Mouse (Mus musculus) intestine, embryonic 14.5 days (tissue): ENCODE measurements around the gene Chrnd. TPM values are rescaled to one million over a fixed set of nuclear protein-coding genes. Genes with fewer than 3 reads are reported as not detected.

Experiments
- ATAC-seq: fragments of 200-750 bp; cut with Nextera tagmentation; replicated peaks from 2 replicates; pipeline ENCODE4 v1.8.0; 2017; ENCODE audit warnings: low read depth, moderate number of reproducible peaks, moderate TSS enrichment, moderate library complexity; ENCODE audit not compliant: low FRiP score, low TSS enrichment
- DNase-seq: peaks from one replicate; pipeline ENCODE4 v3.0.0-alpha.2; 2018; ENCODE audit warnings: low spot score
- H3K27ac ChIP-seq: fragments of 300-500 bp; sonication (generic); 2 replicates; pipeline ENCODE4 v1.5.1; 2014; ENCODE audit warnings: low read depth, mild to moderate bottlenecking, control low read depth
- H3K27me3 ChIP-seq: fragments of 300-500 bp; sonication (generic); replicated peaks from 2 replicates; pipeline ENCODE4 v1.6.1; 2014; ENCODE audit warnings: low read length, control low read depth; ENCODE audit not compliant: control insufficient read depth, insufficient read depth
- H3K36me3 ChIP-seq: fragments of 300-500 bp; sonication (generic); 2 replicates; pipeline ENCODE4 v1.6.1; 2014; ENCODE audit warnings: low read length, control low read depth; ENCODE audit not compliant: control insufficient read depth, insufficient read depth
- H3K4me1 ChIP-seq: fragments of 300-500 bp; sonication (generic); replicated peaks from 2 replicates; pipeline ENCODE4 v1.6.1; 2014; ENCODE audit warnings: low read length, control low read depth, mixed read lengths; ENCODE audit not compliant: control insufficient read depth, insufficient read depth
- H3K4me2 ChIP-seq: fragments of 300-500 bp; sonication (generic); 2 replicates; pipeline ENCODE4 v1.6.1; 2014; ENCODE audit warnings: low read length
- H3K4me3 ChIP-seq: fragments of 300-500 bp; sonication (generic); 2 replicates; pipeline ENCODE4 v1.5.1; 2014; ENCODE audit warnings: low read depth, low read length, control low read depth, mixed read lengths
- H3K9ac ChIP-seq: fragments of 300-500 bp; sonication (generic); 2 replicates; pipeline ENCODE4 v1.6.1; 2014; ENCODE audit warnings: mild to moderate bottlenecking, low read length
- H3K9me3 ChIP-seq: fragments of 300-500 bp; sonication (generic); 2 replicates; pipeline ENCODE4 v1.6.1; 2016; ENCODE audit warnings: low read length, control low read depth; ENCODE audit not compliant: control insufficient read depth
- WGBS: fragments of 180-500 bp; shearing (Covaris S2); extraction: QIAGEN DNeasy Blood & Tissue Kit; methylation state at CpG from one replicate; pipeline ENCODE4 v1.1.7; 2014; 5-methylcytosine and 5-hydroxymethylcytosine counted together
- polyA plus RNA-seq: library from polyadenylated mRNA; unstranded; fragments of >200 nt; fragmentation: Nextera tagmentation; extraction: Ambion mirVana; gene quantifications from 2 replicates; pipeline ENCODE4 v1.2.1, GENCODE M21; 2014

The Chrnd gene
- polyA plus RNA-seq, 1 experiment from 2014 or later: not detected

DNA sequence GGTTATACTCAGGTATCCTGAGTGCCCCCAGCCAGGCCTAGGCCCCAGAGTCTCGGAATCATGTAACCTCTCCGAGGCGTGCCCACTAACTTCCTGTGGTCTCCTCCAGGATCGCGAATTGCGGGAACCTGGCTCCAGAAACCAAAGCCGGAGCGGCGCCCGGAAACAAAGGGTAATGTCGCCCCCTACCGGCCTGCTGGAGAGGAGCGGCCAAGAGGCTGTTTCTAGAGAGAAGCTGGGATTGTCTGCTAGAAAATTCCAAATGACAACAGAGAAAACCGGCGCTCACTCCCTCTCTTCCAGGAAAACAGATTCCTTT lies 3.4 kb upstream of the Chrnd start:
- Histone ChIP-seq H3K4me2 (peak overlapping the region; percentile 78), H3K27me3 (peaks cover 54% of the 10 kb centered on the region), H3K4me1 (0 out of 2 replicates have a peak, but pooled peaks cover 4% of the 10 kb centered on the region), H3K36me3 (no peaks in the 10 kb centered on the region), H3K9me3 (no peaks in the 10 kb centered on the region), H3K9ac (peak overlapping the region; percentile 42), H3K27ac (no peak overlapping the region), H3K4me3 (peak overlapping the region; percentile 37)
- DNase-seq (peak; percentile 95), ATAC-seq (peak; percentile 41)
- WGBS: under 1% methylated on average over 15 of the region's 15 CpGs

GRCm38 (mm10) chr1:87197296-87197695 lies 6.9 kb downstream of the Chrnd start:
- no peak overlapping the region for H3K9ac ChIP-seq
- no peak overlapping the region for H3K4me2 ChIP-seq
- ATAC-seq: no peak
- H3K4me1 ChIP-seq: no peaks in the 10 kb centered on the region
- H3K9me3 ChIP-seq: no peaks in the 10 kb centered on the region
- H3K27ac ChIP-seq: no peak overlapping the region
- H3K36me3 ChIP-seq: no peaks in the 10 kb centered on the region
- no peaks in the 10 kb centered on the region for H3K27me3 ChIP-seq
- DNase-seq: no peak
- no peak overlapping the region for H3K4me3 ChIP-seq
- WGBS: 79% methylated on average over 9 of the region's 9 CpGs

- Histone ChIP-seq H3K36me3 (no peaks in the 10 kb centered on the region), H3K27ac (no peak overlapping the region), H3K27me3 (no peaks in the 10 kb centered on the region), H3K9me3 (no peaks in the 10 kb centered on the region), H3K4me1 (no peaks in the 10 kb centered on the region), H3K4me2 (no peak overlapping the region), H3K9ac (no peak overlapping the region), H3K4me3 (no peak overlapping the region)
- DNase-seq (no peak), ATAC-seq (0 out of 2 replicates have a peak, but pooled peaks have one; percentile 19)
- WGBS: 68% methylated on average over 12 of the region's 12 CpGs
Observed at GRCm38 (mm10) chr1:87198119-87199065, 8.0 kb downstream of the Chrnd start.

DNA sequence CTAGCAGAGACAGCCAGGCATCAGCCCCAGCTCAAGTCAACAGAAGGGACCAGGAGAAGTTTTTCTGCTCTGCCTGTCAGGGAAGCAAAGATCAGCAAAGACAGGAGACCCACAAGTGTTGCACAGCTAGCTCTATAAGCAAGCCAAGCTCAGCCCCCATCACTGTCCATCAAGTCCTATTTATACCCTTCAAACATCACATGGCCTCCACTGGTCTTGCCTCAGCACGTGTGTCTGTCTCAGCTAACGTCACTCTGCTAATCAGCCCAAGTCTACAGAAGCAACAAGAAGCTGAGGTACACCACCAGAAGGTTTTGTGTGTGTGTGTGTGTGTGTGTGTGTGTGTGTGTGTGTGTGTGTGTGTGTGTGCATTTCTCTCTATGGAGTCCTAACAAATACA lies 10.4 kb downstream of the Chrnd start:
- no peak overlapping the region for H3K4me3 ChIP-seq
- H3K9me3 ChIP-seq: no peaks in the 10 kb centered on the region
- H3K36me3 ChIP-seq: no peaks in the 10 kb centered on the region
- no peaks in the 10 kb centered on the region for H3K4me1 ChIP-seq
- H3K27ac ChIP-seq: no peak overlapping the region
- no peak for ATAC-seq
- peaks cover under 1% of the 10 kb centered on the region; the same call in 1 of the 2 replicates for H3K27me3 ChIP-seq
- H3K4me2 ChIP-seq: no peak overlapping the region
- no peak for DNase-seq
- WGBS: 52% methylated on average over 2 of the region's 2 CpGs
- H3K9ac ChIP-seq: no peak overlapping the region

GRCm38 (mm10) chr1:87201848-87202247 lies 11.4 kb downstream of the Chrnd start:
- Histone ChIP-seq H3K27me3 (peaks cover 9% of the 10 kb centered on the region; the same call in 1 of the 2 replicates), H3K4me3 (no peak overlapping the region), H3K9me3 (no peaks in the 10 kb centered on the region), H3K36me3 (no peaks in the 10 kb centered on the region), H3K9ac (no peak overlapping the region), H3K27ac (no peak overlapping the region), H3K4me2 (no peak overlapping the region), H3K4me1 (no peaks in the 10 kb centered on the region)
- no peak for DNase-seq
- ATAC-seq: no peak
- 82% methylated on average over 1 of the region's 1 CpGs for WGBS

- DNase-seq (no peak), ATAC-seq (no peak)
- H3K36me3 ChIP-seq: no peaks in the 10 kb centered on the region
- no peak overlapping the region for H3K4me3 ChIP-seq
- WGBS: 78% methylated on average over 5 of the region's 5 CpGs
- H3K27ac ChIP-seq: no peak overlapping the region
- H3K9me3 ChIP-seq: no peaks in the 10 kb centered on the region
- peaks cover 19% of the 10 kb centered on the region for H3K27me3 ChIP-seq
- H3K4me2 ChIP-seq: no peak overlapping the region
- no peak overlapping the region for H3K9ac ChIP-seq
- H3K4me1 ChIP-seq: no peaks in the 10 kb centered on the region
Observed at GRCm38 (mm10) chr1:87203779-87204178, 13.4 kb downstream of the Chrnd start.

- 87% methylated on average over 7 of the region's 7 CpGs for WGBS
- Histone ChIP-seq H3K27ac (no peak within 1 kb of the TSS), H3K36me3 (no peaks in the 10 kb centered on the region), H3K4me2 (no peak within 1 kb of the TSS), H3K27me3 (peaks cover 19% of the 10 kb centered on the region), H3K4me1 (no peaks in the 10 kb centered on the region), H3K9ac (no peak within 1 kb of the TSS), H3K9me3 (no peaks in the 10 kb centered on the region), H3K4me3 (no peak within 1 kb of the TSS)
- no peak for DNase-seq
- no peak for ATAC-seq
Observed at GRCm38 (mm10) chr1:87204465-87204864, 14.1 kb downstream of the Chrnd start, which contains the start of gene Chrng. Gene Chrng, plus strand, starts transcription at chr1:87204657.

DNA sequence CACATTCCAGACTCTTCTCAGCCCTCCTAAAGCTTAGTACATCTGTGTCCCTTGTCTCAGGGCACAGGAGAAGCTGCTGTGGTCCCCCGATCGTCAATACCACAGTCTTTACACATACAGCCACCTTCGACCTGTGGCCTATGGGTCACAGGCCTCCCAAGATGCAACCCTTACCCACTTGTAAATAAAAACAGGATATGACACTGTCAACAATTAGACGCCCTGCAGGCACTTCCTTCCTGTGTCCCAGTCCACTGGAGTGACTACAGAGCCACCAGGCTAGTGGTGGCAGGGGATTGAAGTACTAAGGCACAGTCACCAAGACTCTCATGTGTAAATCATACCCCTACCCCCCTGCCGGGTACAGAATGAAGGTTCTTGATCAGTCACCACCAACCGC lies 14.6 kb downstream of the Chrnd start:
- no peak overlapping the region for H3K9ac ChIP-seq
- 53% methylated on average over 6 of the region's 6 CpGs for WGBS
- peaks cover 19% of the 10 kb centered on the region for H3K27me3 ChIP-seq
- H3K4me1 ChIP-seq: no peaks in the 10 kb centered on the region
- no peak for ATAC-seq
- no peak overlapping the region for H3K27ac ChIP-seq
- no peak overlapping the region for H3K4me3 ChIP-seq
- H3K36me3 ChIP-seq: no peaks in the 10 kb centered on the region
- H3K9me3 ChIP-seq: no peaks in the 10 kb centered on the region
- no peak overlapping the region for H3K4me2 ChIP-seq
- DNase-seq: no peak

DNA sequence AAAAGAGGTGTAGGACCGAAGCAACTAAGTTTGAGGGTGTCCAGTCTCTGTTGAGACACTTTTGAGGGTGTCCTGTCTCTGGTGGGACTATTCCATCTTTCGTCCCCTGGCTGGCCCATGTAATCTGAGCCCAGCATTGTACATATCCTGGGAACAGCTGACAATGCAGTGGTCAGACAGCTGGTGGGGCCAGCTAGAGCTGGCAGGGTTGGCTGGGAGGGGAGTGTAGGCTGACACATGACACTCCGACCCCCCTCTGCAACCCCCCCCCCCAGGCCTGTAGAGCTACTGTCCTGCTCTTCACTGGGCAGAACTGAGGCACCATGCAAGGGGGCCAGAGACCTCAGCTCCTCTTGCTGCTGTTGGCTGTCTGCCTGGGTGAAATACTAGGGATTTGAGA lies 15.1 kb downstream of the Chrnd start:
- no peak for DNase-seq
- H3K36me3 ChIP-seq: no peaks in the 10 kb centered on the region
- no peak overlapping the region for H3K4me2 ChIP-seq
- no peak overlapping the region for H3K4me3 ChIP-seq
- H3K27ac ChIP-seq: no peak overlapping the region
- ATAC-seq: no peak
- H3K4me1 ChIP-seq: no peaks in the 10 kb centered on the region
- no peaks in the 10 kb centered on the region for H3K9me3 ChIP-seq
- H3K27me3 ChIP-seq: peaks cover 19% of the 10 kb centered on the region
- H3K9ac ChIP-seq: no peak overlapping the region
- 40% methylated on average over 3 of the region's 3 CpGs for WGBS
